Mouse (Mus musculus) C2C12 (cell line): Measurements from ENCODE around the gene F2. TPM values are rescaled to one million over a fixed set of nuclear protein-coding genes. Genes with fewer than 3 reads are reported as not detected.

Experiments
- H3K27me3 ChIP-seq: one replicate; pipeline ENCODE4 v1.6.1; 2011; ENCODE audit not compliant: control insufficient read depth, insufficient read depth, insufficient read length
- H3K36me3 ChIP-seq: one replicate; pipeline ENCODE4 v1.6.1; 2011; ENCODE audit not compliant: control insufficient read depth, insufficient read depth
- H3K4me3 ChIP-seq: one replicate; pipeline ENCODE4 v1.5.1; 2011; ENCODE audit warnings: mild to moderate bottlenecking, control low read depth; ENCODE audit not compliant: poor library complexity, insufficient read depth, severe bottlenecking
- H3K79me2 ChIP-seq: one replicate; pipeline ENCODE4 v1.6.1; 2011; ENCODE audit not compliant: control insufficient read depth, insufficient read depth
- H3K79me3 ChIP-seq: one replicate; pipeline ENCODE4 v1.6.1; 2011; ENCODE audit warnings: low read depth, control low read depth
- H3ac ChIP-seq: one replicate; pipeline ENCODE3; 2011; ENCODE audit warnings: low read depth; ENCODE audit not compliant: control insufficient read depth, insufficient read length
- CEBPB ChIP-seq: IDR thresholded peaks from one replicate; pipeline ENCODE4 v1.6.1; 2011; ENCODE audit warnings: low read depth, mild to moderate bottlenecking, control low read depth, moderate library complexity
- CTCF ChIP-seq: IDR thresholded peaks from one replicate; pipeline ENCODE4 v1.5.1; 2011; ENCODE audit not compliant: control insufficient read depth, insufficient read depth, insufficient read length
- FOSL1 ChIP-seq: IDR thresholded peaks from one replicate; pipeline ENCODE4 v1.8.0; 2011; ENCODE audit warnings: mild to moderate bottlenecking, low read length; ENCODE audit not compliant: poor library complexity, insufficient read depth, severe bottlenecking
- MAX ChIP-seq: IDR thresholded peaks from one replicate; pipeline ENCODE4 v1.6.1; 2011; ENCODE audit warnings: mild to moderate bottlenecking, control low read depth
- MYOD1 ChIP-seq: IDR thresholded peaks from one replicate; pipeline ENCODE4 v1.6.1; 2011; ENCODE audit warnings: low read depth; ENCODE audit not compliant: control insufficient read depth, insufficient read length
- MYOG ChIP-seq: IDR thresholded peaks from one replicate; pipeline ENCODE4 v1.6.1; 2011; ENCODE audit not compliant: control insufficient read depth, insufficient read length; ENCODE audit errors: extremely low read depth
- USF1 ChIP-seq: IDR thresholded peaks from one replicate; pipeline ENCODE4 v1.6.1; 2011; ENCODE audit warnings: low read depth, mild to moderate bottlenecking, control low read depth, moderate library complexity
- polyA plus RNA-seq: library from polyadenylated mRNA; unstranded; fragments of >200 nt; fragmentation: generic; extraction: Trizol; gene quantifications from one replicate; pipeline ENCODE4 v1.2.1, GENCODE M21; 2012; ENCODE audit warnings: missing spikeins

F2 gene
- polyA plus RNA-seq, 1 experiment = 0.04 TPM

GRCm38 (mm10) chr2:91673587-91673986 lies 37.4 kb upstream of the F2 start:
- TF ChIP-seq MAX = no peak
- TF ChIP-seq CEBPB = no peak

GRCm38 (mm10) chr2:91670038-91670437 lies 33.8 kb upstream of the F2 start:
- Histone ChIP-seq H3K36me3 (peaks cover 78% of the 10 kb centered on the region), H3K27me3 (no peaks in the 10 kb centered on the region), H3ac (no peak overlapping the region), H3K79me2 (no peaks in the 10 kb centered on the region), H3K4me3 (no peak overlapping the region), H3K79me3 (no peaks in the 10 kb centered on the region)
- TF ChIP-seq MAX (no peak), CEBPB (no peak), FOSL1 (no peak), USF1 (no peak)

More at GRCm38 (mm10) chr2:91673587-91673986, 37.4 kb upstream of the F2 start:
- H3K4me3 ChIP-seq = no peak overlapping the region
- H3K79me2 ChIP-seq = no peaks in the 10 kb centered on the region
- peaks cover 79% of the 10 kb centered on the region for H3K36me3 ChIP-seq
- H3ac ChIP-seq = no peak overlapping the region
- no peaks in the 10 kb centered on the region for H3K27me3 ChIP-seq
- H3K79me3 ChIP-seq = no peaks in the 10 kb centered on the region

DNA sequence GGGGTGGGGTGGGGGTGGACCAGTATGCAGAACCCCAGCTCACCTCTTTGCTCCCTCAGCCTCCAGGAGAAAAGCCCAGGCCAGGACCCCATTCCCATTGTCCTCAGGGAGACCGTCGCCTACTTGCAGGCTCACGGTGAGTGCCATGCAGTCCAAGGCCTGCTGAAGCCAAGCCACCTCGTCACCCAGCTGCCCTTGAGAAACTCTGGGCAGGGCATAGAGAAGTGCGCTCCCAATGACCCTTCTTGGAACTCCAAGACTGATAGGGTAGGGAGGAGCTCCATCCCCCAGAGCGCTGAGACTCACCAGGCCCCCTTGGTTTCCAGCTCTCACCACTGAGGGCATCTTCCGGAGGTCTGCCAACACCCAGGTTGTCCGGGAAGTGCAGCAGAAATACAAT lies 33.1 kb upstream of the F2 start:
- Histone ChIP-seq H3K79me3 (no peaks in the 10 kb centered on the region), H3ac (no peak overlapping the region), H3K79me2 (no peaks in the 10 kb centered on the region), H3K36me3 (peaks cover 79% of the 10 kb centered on the region), H3K27me3 (no peaks in the 10 kb centered on the region), H3K4me3 (no peak overlapping the region)
- no peak for TF ChIP-seq MAX
- no peak for TF ChIP-seq USF1
- TF ChIP-seq FOSL1 = no peak
- TF ChIP-seq MYOD1 = no peak
- no peak for TF ChIP-seq MYOG

DNA sequence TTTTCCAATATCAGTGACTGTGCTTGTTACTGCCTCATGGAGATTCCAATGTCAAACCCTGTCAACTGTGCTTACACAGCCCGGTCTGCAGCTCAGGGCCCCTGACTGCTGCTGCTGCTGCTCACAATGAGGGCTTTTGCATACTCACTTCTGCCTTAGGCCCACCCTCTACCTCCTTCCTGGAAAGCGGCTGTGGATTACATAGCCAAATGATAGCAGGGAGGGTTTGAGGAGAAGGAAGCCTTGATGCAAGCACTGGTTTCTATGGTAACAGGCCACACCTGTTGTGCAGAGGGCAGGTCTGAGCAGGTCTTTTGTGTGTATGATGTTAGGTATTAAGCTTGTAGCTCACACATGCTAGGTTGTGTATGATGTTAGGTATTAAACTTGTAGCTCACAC lies 31.5 kb upstream of the F2 start:
- no peaks in the 10 kb centered on the region for H3K79me3 ChIP-seq
- H3ac ChIP-seq = no peak overlapping the region
- no peak overlapping the region for H3K4me3 ChIP-seq
- H3K79me2 ChIP-seq = no peaks in the 10 kb centered on the region
- no peaks in the 10 kb centered on the region for H3K27me3 ChIP-seq
- peaks cover 81% of the 10 kb centered on the region for H3K36me3 ChIP-seq
- TF ChIP-seq CTCF = no peak
- TF ChIP-seq CEBPB = no peak
- TF ChIP-seq USF1 = no peak
- TF ChIP-seq MYOD1 = no peak

GRCm38 (mm10) chr2:91666386-91666910 lies 30.2 kb upstream of the F2 start:
- Histone ChIP-seq H3K79me2 (no peaks in the 10 kb centered on the region), H3K79me3 (no peaks in the 10 kb centered on the region), H3K27me3 (no peaks in the 10 kb centered on the region), H3K36me3 (peaks cover 71% of the 10 kb centered on the region), H3K4me3 (no peak overlapping the region), H3ac (no peak overlapping the region)
- TF ChIP-seq CEBPB = no peak
- no peak for TF ChIP-seq MYOG
- TF ChIP-seq FOSL1 = no peak
- no peak for TF ChIP-seq USF1
- no peak for TF ChIP-seq MYOD1
- no peak for TF ChIP-seq CTCF
- TF ChIP-seq MAX = no peak

- no peaks in the 10 kb centered on the region for H3K79me3 ChIP-seq
- H3ac ChIP-seq = no peak overlapping the region
- peaks cover 67% of the 10 kb centered on the region for H3K36me3 ChIP-seq
Measured at GRCm38 (mm10) chr2:91664780-91665179, 28.6 kb upstream of the F2 start.

More at GRCm38 (mm10) chr2:91664780-91665179, 28.6 kb upstream of the F2 start:
- no peak overlapping the region for H3K4me3 ChIP-seq
- no peaks in the 10 kb centered on the region for H3K79me2 ChIP-seq
- no peak for TF ChIP-seq CEBPB
- TF ChIP-seq MAX = no peak
- no peak for TF ChIP-seq FOSL1
- TF ChIP-seq CTCF = no peak
- TF ChIP-seq USF1 = no peak
- TF ChIP-seq MYOG = no peak
- TF ChIP-seq MYOD1 = no peak
- no peaks in the 10 kb centered on the region for H3K27me3 ChIP-seq
